Mouse (Mus musculus) midbrain, embryonic 15.5 days (tissue): Measurements from ENCODE around the gene Luc7l. TPM values are rescaled to one million over a fixed set of nuclear protein-coding genes. Genes with fewer than 3 reads are reported as not detected.
"Not testable (repeated sequence)": the region's sequence is repeated elsewhere in the genome, so short reads cannot be mapped to it uniquely, and the experiment has no call there.

Experiments used
- ATAC-seq: fragments of 200-750 bp; cut with Nextera tagmentation; replicated peaks from 2 replicates; pipeline ENCODE4 v1.8.0; 2017; ENCODE audit warnings: moderate TSS enrichment
- H3K27ac ChIP-seq: fragments of 300-500 bp; sonication (generic); 2 replicates; pipeline ENCODE4 v1.5.1; 2015; ENCODE audit warnings: mild to moderate bottlenecking, inconsistent platforms
- H3K27me3 ChIP-seq: fragments of 300-500 bp; sonication (generic); replicated peaks from 2 replicates; pipeline ENCODE4 v1.6.1; 2015; ENCODE audit warnings: inconsistent platforms
- H3K36me3 ChIP-seq: fragments of 300-500 bp; sonication (generic); replicated peaks from 2 replicates; pipeline ENCODE4 v1.6.1; 2015; ENCODE audit warnings: inconsistent platforms
- H3K4me1 ChIP-seq: fragments of 300-500 bp; sonication (generic); 2 replicates; pipeline ENCODE4 v1.6.1; 2015; ENCODE audit warnings: inconsistent platforms
- H3K4me2 ChIP-seq: fragments of 300-500 bp; sonication (generic); 2 replicates; pipeline ENCODE4 v1.6.1; 2015; ENCODE audit warnings: inconsistent platforms, mild to moderate bottlenecking, moderate library complexity
- H3K4me3 ChIP-seq: fragments of 300-500 bp; sonication (generic); 2 replicates; pipeline ENCODE4 v1.5.1; 2015; ENCODE audit warnings: mild to moderate bottlenecking, inconsistent platforms
- H3K9ac ChIP-seq: fragments of 300-500 bp; sonication (generic); 2 replicates; pipeline ENCODE4 v1.6.1; 2015; ENCODE audit warnings: mild to moderate bottlenecking, inconsistent platforms
- H3K9me3 ChIP-seq: fragments of 300-500 bp; sonication (generic); 2 replicates; pipeline ENCODE4 v1.6.1; 2016; ENCODE audit warnings: inconsistent platforms
- WGBS: fragments of 180-500 bp; shearing (Covaris S2); methylation state at CpG from one replicate; pipeline ENCODE4 v1.1.7; 2015; ENCODE audit warnings: mixed read lengths; 5-methylcytosine and 5-hydroxymethylcytosine counted together
- polyA plus RNA-seq: library from polyadenylated mRNA; unstranded; fragments of >200 nt; fragmentation: Nextera tagmentation; extraction: Ambion mirVana; gene quantifications from 2 replicates; pipeline ENCODE4 v1.2.1, GENCODE M21; 2015

Luc7l gene
- polyA plus RNA-seq, 1 experiment from 2014 or later = 123 TPM

- H3K27me3 ChIP-seq = no peaks in the 10 kb centered on the region
- no peak overlapping the region for H3K4me2 ChIP-seq
- H3K27ac ChIP-seq = no peak overlapping the region
- ATAC-seq = no peak
- H3K4me1 ChIP-seq = no peaks in the 10 kb centered on the region
- no peak overlapping the region for H3K4me3 ChIP-seq
- WGBS = 95% methylated on average over 3 of the region's 3 CpGs
- H3K36me3 ChIP-seq = peaks cover 55% of the 10 kb centered on the region
- H3K9ac ChIP-seq = no peak overlapping the region
- H3K9me3 ChIP-seq = no peaks in the 10 kb centered on the region
These were observed 9.7 kb downstream of the Luc7l start for GRCm38 (mm10) chr17:26262384-26262783.

- H3K4me3 ChIP-seq = no peak overlapping the region
- H3K27me3 ChIP-seq = no peaks in the 10 kb centered on the region
- no peak overlapping the region for H3K27ac ChIP-seq
- WGBS = 96% methylated on average over 1 of the region's 1 CpGs
- no peak overlapping the region for H3K4me2 ChIP-seq
- no peaks in the 10 kb centered on the region for H3K4me1 ChIP-seq
- H3K9ac ChIP-seq = no peak overlapping the region
- ATAC-seq = no peak
- H3K9me3 ChIP-seq = no peaks in the 10 kb centered on the region
- peaks cover 50% of the 10 kb centered on the region for H3K36me3 ChIP-seq
These were observed 16.2 kb downstream of the Luc7l start for GRCm38 (mm10) chr17:26268851-26269250.

GRCm38 (mm10) chr17:26269577-26269976 is 16.9 kb downstream of the Luc7l start:
- H3K27ac ChIP-seq, H3K4me3 ChIP-seq, H3K4me2 ChIP-seq, H3K4me1 ChIP-seq, H3K27me3 ChIP-seq, H3K9ac ChIP-seq, H3K9me3 ChIP-seq, ATAC-seq: not testable (repeated sequence)
- WGBS = 95% methylated on average over 9 of the region's 10 CpGs
- H3K36me3 ChIP-seq = peaks cover 48% of the 10 kb centered on the region

- Histone ChIP-seq H3K4me2 (no peak overlapping the region), H3K9me3 (no peaks in the 10 kb centered on the region), H3K27me3 (no peaks in the 10 kb centered on the region), H3K4me3 (no peak overlapping the region), H3K36me3 (peaks cover 37% of the 10 kb centered on the region), H3K27ac (no peak overlapping the region), H3K9ac (no peak overlapping the region), H3K4me1 (no peaks in the 10 kb centered on the region)
- 84% methylated on average over 3 of the region's 3 CpGs for WGBS
- no peak for ATAC-seq
These were observed 19.9 kb downstream of the Luc7l start for GRCm38 (mm10) chr17:26272586-26272985.

- no peaks in the 10 kb centered on the region for H3K4me1 ChIP-seq
- 91% methylated on average over 13 of the region's 13 CpGs for WGBS
- no peak overlapping the region for H3K4me2 ChIP-seq
- H3K36me3 ChIP-seq = peaks cover 43% of the 10 kb centered on the region
- no peak for ATAC-seq
- H3K27ac ChIP-seq = no peak overlapping the region
- no peak overlapping the region for H3K4me3 ChIP-seq
- no peak overlapping the region for H3K9ac ChIP-seq
- no peaks in the 10 kb centered on the region for H3K27me3 ChIP-seq
- no peaks in the 10 kb centered on the region for H3K9me3 ChIP-seq
These were observed 23.2 kb downstream of the Luc7l start for GRCm38 (mm10) chr17:26275933-26276332.

- H3K27ac ChIP-seq = no peak overlapping the region
- H3K4me3 ChIP-seq = no peak overlapping the region
- H3K27me3 ChIP-seq = no peaks in the 10 kb centered on the region
- peaks cover 48% of the 10 kb centered on the region for H3K36me3 ChIP-seq
- no peaks in the 10 kb centered on the region for H3K4me1 ChIP-seq
- ATAC-seq = no peak
- no peak overlapping the region for H3K9ac ChIP-seq
- no peaks in the 10 kb centered on the region for H3K9me3 ChIP-seq
- 92% methylated on average over 4 of the region's 4 CpGs for WGBS
- no peak overlapping the region for H3K4me2 ChIP-seq
These were observed 24.0 kb downstream of the Luc7l start for GRCm38 (mm10) chr17:26276711-26277110.

GRCm38 (mm10) chr17:26286199-26286955 is 33.7 kb downstream of the Luc7l start:
- Histone ChIP-seq H3K4me2 (no peak overlapping the region), H3K36me3 (peaks cover 61% of the 10 kb centered on the region), H3K27ac (no peak overlapping the region), H3K4me3 (no peak overlapping the region), H3K4me1 (no peaks in the 10 kb centered on the region), H3K9ac (no peak overlapping the region), H3K9me3 (no peaks in the 10 kb centered on the region), H3K27me3 (no peaks in the 10 kb centered on the region)
- 90% methylated on average over 8 of the region's 8 CpGs for WGBS
- ATAC-seq = no peak

- ATAC-seq = no peak
- H3K9me3 ChIP-seq = no peaks in the 10 kb centered on the region; the same call in 1 of the 2 replicates
- H3K36me3 ChIP-seq = peaks cover 38% of the 10 kb centered on the region
- H3K4me3 ChIP-seq = no peak overlapping the region
- H3K9ac ChIP-seq = no peak overlapping the region
- 90% methylated on average over 4 of the region's 4 CpGs for WGBS
- no peaks in the 10 kb centered on the region for H3K27me3 ChIP-seq
- H3K4me1 ChIP-seq = no peaks in the 10 kb centered on the region
- no peak overlapping the region for H3K4me2 ChIP-seq
- H3K27ac ChIP-seq = no peak overlapping the region
These were observed 36.8 kb downstream of the Luc7l start for GRCm38 (mm10) chr17:26289475-26289874.

- 93% methylated on average over 4 of the region's 4 CpGs for WGBS
- not testable (repeated sequence) for H3K9ac ChIP-seq, ATAC-seq
These were observed 45.6 kb downstream of the Luc7l start for GRCm38 (mm10) chr17:26298318-26298717.

GRCm38 (mm10) chr17:26314291-26314690 is 61.6 kb downstream of the Luc7l start:
- Histone ChIP-seq H3K4me2 (no peak overlapping the region), H3K27me3 (0 out of 2 replicates have a peak, but pooled peaks cover 3% of the 10 kb centered on the region), H3K4me1 (peaks cover 3% of the 10 kb centered on the region; the same call in 1 of the 2 replicates), H3K36me3 (no peaks in the 10 kb centered on the region), H3K27ac (no peak overlapping the region), H3K4me3 (no peak overlapping the region), H3K9me3 (no peaks in the 10 kb centered on the region), H3K9ac (no peak overlapping the region)
- ATAC-seq = peak; percentile 73; the same call in 1 of the 2 replicates
- 18% methylated on average over 6 of the region's 6 CpGs for WGBS

More at GRCm38 (mm10) chr17:26298318-26298717, 45.6 kb downstream of the Luc7l start:
- H3K27ac ChIP-seq, H3K27me3 ChIP-seq, H3K4me3 ChIP-seq, H3K4me1 ChIP-seq, H3K9me3 ChIP-seq, H3K4me2 ChIP-seq, H3K36me3 ChIP-seq: not testable (repeated sequence)

- ATAC-seq = no peak
- WGBS = 40% methylated on average over 10 of the region's 10 CpGs
These were observed 62.8 kb downstream of the Luc7l start for GRCm38 (mm10) chr17:26315474-26315873.

GRCm38 (mm10) chr17:26318441-26318840 is 65.7 kb downstream of the Luc7l start:
- Histone ChIP-seq H3K4me2 (no peak overlapping the region), H3K27ac (no peak overlapping the region), H3K9me3 (no peaks in the 10 kb centered on the region), H3K9ac (no peak overlapping the region), H3K4me3 (no peak overlapping the region), H3K4me1 (peaks cover 3% of the 10 kb centered on the region; the same call in 1 of the 2 replicates), H3K27me3 (no peaks in the 10 kb centered on the region), H3K36me3 (no peaks in the 10 kb centered on the region)
- WGBS = 91% methylated on average over 1 of the region's 1 CpGs
- no peak for ATAC-seq

More at GRCm38 (mm10) chr17:26315474-26315873, 62.8 kb downstream of the Luc7l start:
- no peak overlapping the region for H3K9ac ChIP-seq
- no peak overlapping the region for H3K4me2 ChIP-seq
- no peak overlapping the region for H3K27ac ChIP-seq
- H3K9me3 ChIP-seq = no peaks in the 10 kb centered on the region
- H3K4me3 ChIP-seq = no peak overlapping the region
- peaks cover 3% of the 10 kb centered on the region; the same call in 1 of the 2 replicates for H3K4me1 ChIP-seq
- H3K27me3 ChIP-seq = 0 out of 2 replicates have a peak, but pooled peaks cover 3% of the 10 kb centered on the region
- H3K36me3 ChIP-seq = no peaks in the 10 kb centered on the region
